Mouse (Mus musculus) CH12.LX (cell line): ENCODE data around the gene Ric1.

Experiments
- BHLHE40 ChIP-seq: IDR thresholded peaks from 2 replicates; pipeline ENCODE4 v1.6.1; 2011; ENCODE audit warnings: mild to moderate bottlenecking, low read depth, low read length, improper control_type of control experiment
- CHD2 ChIP-seq: IDR thresholded peaks from 2 replicates; pipeline ENCODE4 v1.6.1; 2011; ENCODE audit warnings: low read length, improper control_type of control experiment
- CTCF ChIP-seq, 2 experiments: IDR thresholded peaks in 1 of 2; conservative IDR thresholded peaks in 1 of 2; 2 replicates each; pipeline ENCODE4 v1.5.1; 2011 to 2012; ENCODE audit warnings: low read depth in 2 of 2, low read length in 2 of 2, improper control_type of control experiment in 1 of 2, inconsistent platforms in 1 of 2, mild to moderate bottlenecking in 1 of 2, moderate library complexity in 1 of 2
- EP300 ChIP-seq: IDR thresholded peaks from 2 replicates; pipeline ENCODE4 v1.6.1; 2011; ENCODE audit warnings: low read length, improper control_type of control experiment
- ETS1 ChIP-seq: conservative IDR thresholded peaks from 2 replicates; pipeline ENCODE4 v1.6.1; 2012; ENCODE audit warnings: low read depth, mild to moderate bottlenecking, inconsistent platforms, low read length, improper control_type of control experiment, moderate library complexity
- HCFC1 ChIP-seq: IDR thresholded peaks from 2 replicates; pipeline ENCODE4 v1.6.1; 2012; ENCODE audit warnings: low read depth, mild to moderate bottlenecking, inconsistent platforms, low read length, improper control_type of control experiment
- MAZ ChIP-seq: IDR thresholded peaks from 2 replicates; pipeline ENCODE4 v1.6.1; 2012; ENCODE audit warnings: low read depth, mild to moderate bottlenecking, inconsistent platforms, low read length, improper control_type of control experiment, moderate library complexity
- MEF2A ChIP-seq: IDR thresholded peaks from 2 replicates; pipeline ENCODE4 v1.6.1; 2014; ENCODE audit warnings: low read depth, mild to moderate bottlenecking, inconsistent platforms, low read length, improper control_type of control experiment, borderline replicate concordance
- POLR2AphosphoS2 ChIP-seq: IDR thresholded peaks from 2 replicates; pipeline ENCODE4 v1.6.1; 2011; ENCODE audit warnings: low read depth, low read length, improper control_type of control experiment
- TBP ChIP-seq: conservative IDR thresholded peaks from 2 replicates; pipeline ENCODE4 v1.6.1; 2011; ENCODE audit warnings: low read depth, low read length, improper control_type of control experiment
- UBTF ChIP-seq: IDR thresholded peaks from 2 replicates; pipeline ENCODE4 v1.6.1; 2012; ENCODE audit warnings: low read depth, mild to moderate bottlenecking, inconsistent platforms, low read length, improper control_type of control experiment, moderate library complexity
- USF2 ChIP-seq: conservative IDR thresholded peaks from 2 replicates; pipeline ENCODE4 v1.6.1; 2011; ENCODE audit warnings: low read depth, low read length, improper control_type of control experiment

GRCm38 (mm10) chr19:29491467-29491866, 30.6 kb upstream of the Ric1 start:
- TF ChIP-seq CTCF (conservative IDR thresholded peaks at IDR 0.05 in 1 of 2, IDR thresholded peaks at IDR 0.05 in 1 of 2; ENCODE audit: low read depth in 2 of 2, low read length in 2 of 2): no peak
- TF ChIP-seq USF2: no peak
- TF ChIP-seq MEF2A: no peak
- TF ChIP-seq CHD2: no peak
- TF ChIP-seq BHLHE40: no peak
- TF ChIP-seq HCFC1: no peak
- TF ChIP-seq POLR2AphosphoS2: no peak
- no peak for TF ChIP-seq EP300
- TF ChIP-seq TBP: no peak
- TF ChIP-seq UBTF: no peak
- TF ChIP-seq ETS1: no peak
- TF ChIP-seq MAZ: no peak
